Mouse (Mus musculus) retina, adult 2 months (tissue): ENCODE measurements around the gene Axin1.
A peak's percentile ranks its signal among the peaks of the same experiment; 100 is the strongest.
"Not testable (repeated sequence)": the region's sequence is repeated elsewhere in the genome, so short reads cannot be mapped to it uniquely, and the experiment has no call there.

Experiments
- DNase-seq: peaks from one replicate; pipeline ENCODE4 v3.0.0-alpha.2; 2012; ENCODE audit warnings: low read depth, low spot score

Gene Axin1

DNA sequence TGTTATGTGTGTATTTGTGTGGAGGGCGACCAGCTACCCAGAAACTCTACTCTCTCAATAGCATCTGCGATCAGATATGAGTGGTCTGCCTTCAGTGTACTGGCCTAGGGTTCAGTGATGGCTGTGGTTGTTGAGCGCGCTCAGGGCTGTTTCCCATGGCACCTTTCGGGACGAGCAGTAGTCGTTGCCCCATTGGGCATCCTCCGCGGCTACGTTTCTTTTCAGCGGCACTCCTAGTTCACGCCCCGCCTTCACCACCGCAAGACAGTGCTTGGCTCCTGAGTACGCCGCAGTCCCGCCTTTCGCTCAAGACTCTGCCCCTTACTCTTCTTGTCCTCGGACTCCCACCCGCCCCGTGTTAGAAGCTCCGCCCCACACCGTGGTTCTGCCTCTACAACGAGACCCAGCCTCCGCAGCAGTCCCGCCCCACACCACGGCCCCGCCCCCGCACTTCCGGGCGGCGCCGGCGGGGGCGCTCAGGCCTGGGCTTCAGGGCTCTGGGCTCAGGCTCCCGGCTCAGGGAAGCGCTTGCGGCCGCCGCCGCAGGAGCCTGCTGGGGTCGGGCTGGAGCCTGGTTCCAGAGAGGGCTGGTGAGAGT is at the start of gene Axin1:
Gene Axin1 (plus strand): TSS at position 450 of the 598 bp plus-strand sequence.
- DNase-seq, result peak; percentile 78

- DNase-seq, result peak; percentile 85
Observed at GRCm38 (mm10) chr17:26089905-26090632, 48.4 kb upstream of the Axin1 start, which contains the start of gene Decr2. Gene Decr2, minus strand, starts transcription at chr17:26090337.

DNA sequence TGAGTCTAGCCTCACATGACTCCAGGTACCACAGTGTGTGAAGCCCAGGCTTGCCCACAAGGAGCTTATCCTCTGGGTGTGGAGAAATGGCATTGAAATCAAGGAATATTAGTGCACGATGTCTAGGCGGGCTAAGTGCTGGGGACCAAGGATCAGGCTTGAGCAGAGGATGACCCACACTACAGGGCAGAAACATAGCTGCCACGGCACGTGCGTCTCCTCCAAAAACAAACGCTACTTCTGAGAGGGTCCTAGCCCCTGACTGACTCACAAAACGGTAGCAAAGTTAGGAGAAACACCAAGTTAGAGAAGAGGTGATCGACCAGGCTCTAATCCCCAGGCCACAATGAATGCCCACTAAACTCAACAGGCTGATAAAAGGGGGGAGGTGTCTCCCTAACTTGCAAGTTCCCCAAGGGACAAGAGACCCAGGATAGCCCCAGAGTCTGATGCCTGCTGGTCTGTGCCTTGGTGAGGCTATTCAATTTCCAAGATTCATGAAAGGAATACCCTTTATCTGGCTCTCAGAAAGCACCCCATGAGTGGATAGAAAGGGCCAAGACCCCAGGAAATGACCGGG is 43.9 kb upstream of the Axin1 start:
- DNase-seq, result no peak

GRCm38 (mm10) chr17:26095121-26095740 is 43.3 kb upstream of the Axin1 start, which contains the start of gene Nme4:
Gene Nme4, minus strand, starts transcription at chr17:26095602.
- no peak for DNase-seq

GRCm38 (mm10) chr17:26098461-26098860 is 40.0 kb upstream of the Axin1 start:
- no peak for DNase-seq

DNA sequence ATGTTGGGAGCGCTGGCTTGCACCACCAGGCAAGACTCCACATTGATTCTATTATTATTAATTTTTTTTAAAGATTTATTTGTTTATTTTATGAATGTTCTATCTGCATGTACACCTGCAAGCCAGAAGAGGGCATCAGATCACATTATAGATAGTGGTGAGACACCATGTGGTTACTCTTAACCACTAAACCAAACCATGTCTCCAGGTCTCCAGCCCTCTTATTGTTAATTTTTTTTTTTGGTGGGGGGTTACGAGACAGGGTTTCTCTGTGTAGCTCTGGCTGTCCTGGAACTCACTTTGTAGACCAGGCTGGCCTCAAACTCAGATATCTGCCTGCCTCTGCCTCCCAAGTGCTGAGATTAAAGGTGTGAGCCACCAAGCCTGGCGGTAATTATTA is 39.2 kb upstream of the Axin1 start:
- not testable (repeated sequence) for DNase-seq

GRCm38 (mm10) chr17:26100166-26100565 is 38.3 kb upstream of the Axin1 start:
- DNase-seq, result no peak

GRCm38 (mm10) chr17:26101478-26101877 is 37.0 kb upstream of the Axin1 start:
- DNase-seq, result no peak

DNA sequence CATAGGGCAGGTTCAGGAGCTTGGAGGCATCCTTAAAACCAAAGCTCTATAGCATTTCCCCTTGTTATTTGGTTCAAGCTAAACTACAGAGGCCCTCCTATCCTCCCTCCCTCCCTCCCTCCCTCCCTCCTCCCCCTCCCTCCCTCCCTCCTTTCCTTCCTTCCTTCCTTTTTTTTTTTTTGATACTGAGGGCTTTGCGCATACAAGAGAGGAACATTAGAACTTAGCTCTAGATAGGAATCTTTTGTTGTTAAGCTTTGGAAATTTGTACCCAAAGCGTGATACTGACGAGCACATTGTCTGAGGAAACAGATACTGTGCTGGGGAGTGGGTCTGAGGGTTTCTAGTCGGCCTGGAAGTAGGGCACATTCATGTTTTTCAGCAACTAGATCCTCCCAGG is 32.9 kb upstream of the Axin1 start:
- no peak for DNase-seq

DNA sequence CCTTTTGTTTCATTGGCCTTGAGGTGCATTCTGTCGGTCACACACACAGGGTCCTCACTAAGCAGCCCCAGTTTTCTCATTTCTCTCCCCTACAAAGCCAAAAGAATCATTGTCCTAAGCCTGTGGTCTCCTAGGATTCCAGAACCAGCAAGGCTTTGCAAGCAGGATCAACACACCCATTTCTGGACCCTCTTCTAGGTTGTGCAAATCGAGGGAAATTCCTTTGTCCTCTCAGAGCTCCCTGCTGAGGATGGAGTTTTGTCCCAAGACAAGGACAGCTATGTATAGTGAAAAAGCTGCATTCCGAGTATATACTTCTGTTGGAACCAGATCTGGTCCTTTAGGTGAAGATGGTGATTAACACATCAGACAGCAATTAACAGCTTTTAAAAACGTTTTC is 28.3 kb upstream of the Axin1 start:
- DNase-seq, result no peak

DNA sequence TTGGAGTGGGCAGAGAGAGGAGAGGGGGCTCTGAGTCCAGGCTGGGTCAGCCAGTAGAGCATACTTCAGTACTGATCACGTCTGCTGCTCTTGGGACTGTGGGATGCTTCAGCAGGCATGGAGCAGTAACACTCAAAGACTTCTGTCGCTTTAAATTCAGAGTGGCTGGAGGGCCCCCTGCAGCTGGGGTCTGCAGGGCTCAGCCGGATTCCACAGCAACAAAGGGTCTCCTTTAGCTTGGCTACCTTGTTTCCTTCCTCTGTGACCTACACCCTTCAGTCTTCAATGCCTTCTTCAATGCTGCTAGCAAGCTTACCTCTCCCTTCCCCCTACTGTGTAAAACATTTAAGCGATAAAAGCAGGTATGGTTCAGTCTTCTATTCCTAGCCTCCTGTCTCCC is 27.5 kb upstream of the Axin1 start:
- DNase-seq, result no peak

DNA sequence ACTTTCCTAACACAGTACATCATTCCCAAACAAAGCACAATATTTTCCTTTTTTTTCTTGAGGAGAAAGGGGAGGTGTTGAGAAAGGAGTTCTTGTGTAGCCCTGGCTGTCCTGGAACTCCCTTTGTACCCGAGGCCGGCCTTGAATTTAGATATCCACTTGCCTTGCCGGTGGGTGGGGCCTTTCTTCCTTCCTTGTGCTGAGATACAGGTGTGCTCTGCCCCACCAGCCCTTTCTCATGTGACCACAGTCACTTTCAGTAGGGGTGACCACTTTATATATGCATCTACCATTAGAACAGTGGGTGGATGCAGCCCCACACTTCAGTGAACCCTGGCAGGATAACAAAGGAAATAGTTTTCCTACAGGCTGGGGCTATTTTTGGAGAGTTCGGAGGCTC is 26.8 kb upstream of the Axin1 start:
- no peak for DNase-seq

DNA sequence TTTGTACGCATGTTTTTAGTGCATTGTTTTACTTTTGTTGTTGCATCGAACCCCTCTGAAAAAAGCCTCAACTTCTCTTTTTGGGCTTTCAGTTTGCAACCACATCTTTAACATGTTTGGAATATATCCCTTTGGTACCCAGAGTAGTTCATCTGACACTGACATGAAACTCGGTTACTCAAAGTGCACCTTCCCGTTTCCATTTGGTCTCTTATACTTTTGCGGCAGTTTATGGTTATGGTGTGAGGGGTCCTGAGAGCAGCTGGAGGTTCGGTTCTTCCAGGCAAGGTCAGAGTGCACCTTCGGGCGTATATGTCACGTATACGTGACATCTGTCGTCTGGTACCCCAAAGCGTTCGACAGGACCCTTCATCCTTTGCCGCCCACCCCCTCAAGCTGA is 25.7 kb upstream of the Axin1 start:
- DNase-seq, result no peak

- DNase-seq, result no peak
Observed at GRCm38 (mm10) chr17:26113181-26113948, 25.1 kb upstream of the Axin1 start, which contains the start of gene Tmem8. Gene Tmem8, plus strand, starts transcription at chr17:26113299.

- DNase-seq, result no peak
Observed at GRCm38 (mm10) chr17:26114061-26114460, 24.4 kb upstream of the Axin1 start.

DNA sequence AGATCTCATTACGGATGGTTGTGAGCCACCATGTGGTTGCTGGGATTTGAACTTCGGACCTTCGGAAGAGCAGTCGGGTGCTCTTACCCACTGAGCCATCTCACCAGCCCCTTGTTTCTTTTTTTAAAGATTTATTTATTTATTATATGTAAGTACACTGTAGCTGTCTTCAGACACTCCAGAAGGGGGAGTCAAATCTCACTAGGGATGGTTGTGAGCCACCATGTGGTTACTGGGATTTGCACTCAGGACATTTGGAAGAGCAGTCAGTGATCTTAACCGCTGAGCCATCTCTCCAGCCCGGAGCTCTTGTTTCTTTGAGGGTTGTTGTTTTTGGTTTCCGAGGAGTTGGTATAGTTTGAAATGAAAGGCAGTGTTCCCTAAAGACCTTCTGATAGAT is 24.0 kb upstream of the Axin1 start:
- not testable (repeated sequence) for DNase-seq

GRCm38 (mm10) chr17:26115205-26115898 is 23.1 kb upstream of the Axin1 start:
- DNase-seq, result no peak

GRCm38 (mm10) chr17:26115956-26116487 is 22.5 kb upstream of the Axin1 start:
- DNase-seq, result no peak

- DNase-seq, result no peak
Observed at GRCm38 (mm10) chr17:26116503-26117258, 21.8 kb upstream of the Axin1 start.
